Mouse (Mus musculus): ENCODE results near the gene Adora1. TPM values are rescaled to one million over a fixed set of nuclear protein-coding genes. Genes with fewer than 3 reads are reported as not detected.

Adora1 gene
- total and polyA plus RNA-seq, 3 experiments, result not detected

GRCm38 (mm10) chr1:134225375-134225774 is 9.9 kb downstream of the Adora1 start:
- Histone ChIP-seq H3K79me2 (ENCODE audit: control insufficient read depth, insufficient read depth, low read length, poor library complexity) (no peaks in the 10 kb centered on the region), H3K9me3 (replicated peaks; ENCODE audit: insufficient read depth, low read length) (no peaks in the 10 kb centered on the region), H3K36me3 (ENCODE audit: control insufficient read depth in 1 of 2, insufficient read depth in 2 of 2, low read length in 2 of 2) (no peaks in the 10 kb centered on the region), H3K27me3 (ENCODE audit: control insufficient read depth in 1 of 2, insufficient read depth in 2 of 2, low read length in 2 of 2) (peaks cover 0 to 9% of the 10 kb centered on the region in 2 experiments; a peak in 1 of 4 replicates), H3K4me1 (ENCODE audit: control insufficient read depth in 1 of 2, insufficient read depth in 2 of 2, low read length in 2 of 2) (no peaks in the 10 kb centered on the region), H3K9ac (ENCODE audit: control insufficient read depth, low read depth, low read length, poor library complexity, severe bottlenecking) (no peak overlapping the region), H3K4me3 (ENCODE audit: control insufficient read depth in 1 of 2, insufficient read depth in 1 of 2, low read depth in 2 of 2, low read length in 2 of 2) (no peak overlapping the region), H3K27ac (ENCODE audit: control insufficient read depth, low read depth, low read length) (no peak overlapping the region)
- DNase-seq (ENCODE audit: low read depth, low spot score), result no peak
- TF ChIP-seq GATA1 (IDR thresholded peaks at IDR 0.05; ENCODE audit: low read depth, low read length), result no peak
- no peak for TF ChIP-seq POLR2A (IDR thresholded peaks at IDR 0.05; ENCODE audit: control insufficient read depth in 1 of 2, insufficient read depth in 1 of 2, low read depth in 1 of 2, low read length in 2 of 2, poor library complexity in 1 of 2)
- TF ChIP-seq RCOR1 (IDR thresholded peaks at IDR 0.05; ENCODE audit: low read depth, low read length), result no peak
- no peak for TF ChIP-seq SIN3A (IDR thresholded peaks at IDR 0.05; ENCODE audit: low read length)
- TF ChIP-seq MAX (IDR thresholded peaks at IDR 0.05; ENCODE audit: low read length), result no peak
- no peak for TF ChIP-seq ZMIZ1 (IDR thresholded peaks at IDR 0.05; ENCODE audit: low read depth, low read length)
- no peak for TF ChIP-seq MYC (IDR thresholded peaks at IDR 0.05; ENCODE audit: low read depth, low read length)
- TF ChIP-seq NELFE (IDR thresholded peaks at IDR 0.05; ENCODE audit: low read depth, low read length), result no peak
- no peak for TF ChIP-seq ZC3H11A (IDR thresholded peaks at IDR 0.05; ENCODE audit: low read depth, low read length)
- no peak for TF ChIP-seq SMC3 (IDR thresholded peaks at IDR 0.05; ENCODE audit: low read depth, low read length)
- no peak for TF ChIP-seq MAFK (IDR thresholded peaks at IDR 0.05; ENCODE audit: borderline replicate concordance, low read depth, low read length)
- no peak for TF ChIP-seq JUND (IDR thresholded peaks at IDR 0.05; ENCODE audit: low read depth, low read length)

DNA sequence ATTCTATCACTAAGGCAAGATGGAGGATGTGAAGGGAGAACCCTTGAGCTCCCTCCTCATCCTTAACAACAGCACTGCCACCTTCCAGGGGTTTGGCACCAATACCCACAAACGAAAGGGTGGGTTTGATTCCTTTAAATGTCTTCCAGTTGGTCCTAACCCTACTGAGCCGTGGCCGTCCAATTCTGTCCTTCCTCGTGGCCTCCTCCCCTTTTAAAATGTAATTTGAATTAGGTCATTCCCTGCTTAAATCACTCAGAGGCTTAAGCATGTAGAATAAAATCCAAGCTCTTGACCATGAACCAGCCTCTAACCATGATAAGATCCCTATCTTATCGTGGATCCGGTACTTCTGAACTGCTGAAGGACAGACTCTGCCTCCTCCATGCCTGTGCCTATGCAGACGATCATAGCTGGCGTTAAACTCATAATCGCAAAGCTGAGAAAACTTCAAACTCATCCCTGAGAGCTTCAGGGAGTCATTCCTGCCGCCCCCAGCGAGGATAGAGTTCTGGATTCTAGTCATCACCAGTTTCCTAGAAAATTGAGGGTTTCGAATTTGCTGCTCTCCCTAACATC is 10.5 kb downstream of the Adora1 start:
- TF ChIP-seq E2F4 (IDR thresholded peaks at IDR 0.05; ENCODE audit: borderline replicate concordance, low read depth, low read length) (no peak), MYC (IDR thresholded peaks at IDR 0.05; ENCODE audit: low read depth, low read length) (no peak), ZMIZ1 (IDR thresholded peaks at IDR 0.05; ENCODE audit: low read depth, low read length) (no peak), USF2 (IDR thresholded peaks at IDR 0.05; ENCODE audit: borderline replicate concordance in 1 of 2, insufficient read depth in 1 of 2, low read depth in 1 of 2, low read length in 2 of 2) (no peak), SMC3 (IDR thresholded peaks at IDR 0.05; ENCODE audit: low read depth, low read length) (no peak), TBP (IDR thresholded peaks at IDR 0.05; ENCODE audit: low read depth, low read length) (no peak), CTCF (IDR thresholded peaks at IDR 0.05 in 2 of 3, conservative IDR thresholded peaks at IDR 0.05 in 1 of 3; ENCODE audit: control insufficient read depth in 1 of 3, insufficient read depth in 1 of 3, low read depth in 2 of 3, low read length in 3 of 3, poor library complexity in 1 of 3, severe bottlenecking in 1 of 3) (no peak), ETS1 (IDR thresholded peaks at IDR 0.05; ENCODE audit: low read depth, low read length) (no peak), KAT2A (conservative IDR thresholded peaks at IDR 0.05; ENCODE audit: low read depth, low read length) (no peak), MAX (IDR thresholded peaks at IDR 0.05; ENCODE audit: low read length) (no peak), UBTF (IDR thresholded peaks at IDR 0.05; ENCODE audit: borderline replicate concordance, insufficient read depth, low read depth, low read length) (no peak), ZC3H11A (IDR thresholded peaks at IDR 0.05; ENCODE audit: low read depth, low read length) (no peak), NELFE (IDR thresholded peaks at IDR 0.05; ENCODE audit: low read depth, low read length) (no peak), CHD2 (IDR thresholded peaks at IDR 0.05; ENCODE audit: low read length) (no peak), ELF1 (IDR thresholded peaks at IDR 0.05; ENCODE audit: low read depth, low read length) (no peak), RAD21 (IDR thresholded peaks at IDR 0.05; ENCODE audit: low read depth, low read length) (no peak), MAZ (IDR thresholded peaks at IDR 0.05; ENCODE audit: low read depth, low read length) (no peak), POLR2AphosphoS5 (IDR thresholded peaks at IDR 0.05; ENCODE audit: borderline replicate concordance, low read depth, low read length) (no peak), GATA1 (IDR thresholded peaks at IDR 0.05; ENCODE audit: low read depth, low read length) (no peak), POLR2AphosphoS2 (IDR thresholded peaks at IDR 0.05; ENCODE audit: low read length) (no peak)

More for the DNA sequence above, 10.5 kb downstream of the Adora1 start:
- Histone ChIP-seq H3K27ac (ENCODE audit: control insufficient read depth, low read depth, low read length) (no peak overlapping the region), H3K4me3 (ENCODE audit: control insufficient read depth in 1 of 2, insufficient read depth in 1 of 2, low read depth in 2 of 2, low read length in 2 of 2) (no peak overlapping the region), H3K36me3 (ENCODE audit: control insufficient read depth in 1 of 2, insufficient read depth in 2 of 2, low read length in 2 of 2) (no peaks in the 10 kb centered on the region), H3K79me2 (ENCODE audit: control insufficient read depth, insufficient read depth, low read length, poor library complexity) (no peaks in the 10 kb centered on the region), H3K27me3 (ENCODE audit: control insufficient read depth in 1 of 2, insufficient read depth in 2 of 2, low read length in 2 of 2) (peaks cover 0 to 9% of the 10 kb centered on the region in 2 experiments; a peak in 1 of 4 replicates), H3K9ac (ENCODE audit: control insufficient read depth, low read depth, low read length, poor library complexity, severe bottlenecking) (no peak overlapping the region), H3K4me1 (ENCODE audit: control insufficient read depth in 1 of 2, insufficient read depth in 2 of 2, low read length in 2 of 2) (no peaks in the 10 kb centered on the region), H3K9me3 (replicated peaks; ENCODE audit: insufficient read depth, low read length) (no peaks in the 10 kb centered on the region)
- no peak for DNase-seq (ENCODE audit: low read depth, low spot score)
